In the genomic region with DNA sequence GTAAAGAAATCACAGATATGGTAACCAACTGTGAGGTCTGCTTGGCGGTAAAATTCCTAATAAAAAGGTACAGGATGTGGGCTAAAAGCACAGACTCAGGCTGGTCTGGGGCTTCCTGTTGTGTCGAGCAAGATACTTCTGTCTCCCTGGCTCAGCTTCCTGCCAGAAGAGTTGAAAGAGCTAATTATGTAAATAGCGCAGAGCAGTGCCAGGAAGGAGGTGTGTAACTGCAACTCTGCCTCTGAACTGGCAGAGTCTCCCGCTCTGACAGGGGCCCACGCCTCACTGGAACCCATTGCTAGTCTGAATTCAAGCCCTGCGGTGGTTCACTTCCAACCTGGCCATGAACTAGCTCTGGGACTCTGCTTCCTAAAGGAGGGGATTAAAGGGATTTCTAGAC, we compare ENCODE assay signal across 8 mouse cellular contexts.
DNase-seq lines count a peak whose midpoint lies in the region; ATAC-seq and TF ChIP-seq lines count a peak whose summit lies in the region.

No protein-coding gene starts in this region.

- DNase-seq in lung, embryonic 14.5 days = peak; percentile 59
- DNase-seq in lung, adult 2 months = no peak
- no peak for DNase-seq in forebrain, embryonic 10.5 days (ENCODE audit: extremely low spot score, low spot score)
- DNase-seq in liver, postnatal 0 days = no peak
- no peak for DNase-seq in cerebellum, adult 11-12 months

- no peak for TF ChIP-seq EP300 in liver, postnatal 0 days (IDR thresholded peaks at IDR 0.05; ENCODE audit: low read depth)

- no peaks in the 10 kb centered on the region for H3K36me3 ChIP-seq in lung, embryonic 14.5 days (ENCODE audit: insufficient read depth)
- no peaks in the 10 kb centered on the region for H3K36me3 ChIP-seq in forebrain, embryonic 10.5 days (replicated peaks)
- H3K36me3 ChIP-seq in kidney, embryonic 14.5 days (ENCODE audit: control insufficient read depth, insufficient read depth, low read length) = no peaks in the 10 kb centered on the region
- no peaks in the 10 kb centered on the region for H3K36me3 ChIP-seq in liver, postnatal 0 days (replicated peaks; ENCODE audit: insufficient read depth, low read length)

- 28% methylated on average over 6 of the region's 6 CpGs for WGBS in lung, embryonic 14.5 days
- 15% methylated on average over 6 of the region's 6 CpGs for WGBS in lung, adult 2 months
- WGBS in forebrain, embryonic 10.5 days = 32% methylated on average over 6 of the region's 6 CpGs
- WGBS in kidney, embryonic 14.5 days = 47% methylated on average over 6 of the region's 6 CpGs
- WGBS in liver, postnatal 0 days (ENCODE audit: insufficient replicate concordance) = 21% methylated on average over 6 of the region's 6 CpGs

- H3K4me3 ChIP-seq in lung, embryonic 14.5 days (ENCODE audit: low read depth, low read length) = no peak overlapping the region
- no peak overlapping the region for H3K4me3 ChIP-seq in lung, adult 2 months (replicated peaks; ENCODE audit: extremely low read depth, low read depth, low read length)
- no peak overlapping the region for H3K4me3 ChIP-seq in forebrain, embryonic 10.5 days
- H3K4me3 ChIP-seq in kidney, embryonic 14.5 days (ENCODE audit: low read length) = no peak overlapping the region
- H3K4me3 ChIP-seq in liver, postnatal 0 days (ENCODE audit: low read depth, low read length) = no peak overlapping the region

- H3K9me3 ChIP-seq in lung, embryonic 14.5 days (ENCODE audit: low read depth, low read length) = no peaks in the 10 kb centered on the region
- no peaks in the 10 kb centered on the region for H3K9me3 ChIP-seq in forebrain, embryonic 10.5 days
- H3K9me3 ChIP-seq in kidney, embryonic 14.5 days (ENCODE audit: control insufficient read depth, low read length) = no peaks in the 10 kb centered on the region
- H3K9me3 ChIP-seq in liver, postnatal 0 days (ENCODE audit: low read length) = no peaks in the 10 kb centered on the region

- no peak overlapping the region for H3K9ac ChIP-seq in lung, embryonic 14.5 days
- H3K9ac ChIP-seq in kidney, embryonic 14.5 days (ENCODE audit: low read depth, low read length) = no peak overlapping the region
- no peak overlapping the region for H3K9ac ChIP-seq in liver, postnatal 0 days (replicated peaks)

- peak; percentile 26; the same call in 1 of the 2 replicates for ATAC-seq in lung, embryonic 14.5 days (ENCODE audit: insufficient read depth)
- ATAC-seq in kidney, embryonic 14.5 days (ENCODE audit: low FRiP score, low TSS enrichment) = 0 out of 2 replicates have a peak, but pooled peaks have one; percentile 43
- ATAC-seq in megakaryocyte progenitor cell, adult 5-6 weeks (replicated peaks; ENCODE audit: poor library complexity) = peak; percentile 84
- ATAC-seq in erythroid progenitor cell, adult 5-6 weeks (replicated peaks; ENCODE audit: low FRiP score, poor library complexity, severe bottlenecking) = no peak
- no peak for ATAC-seq in liver, postnatal 0 days

- H3K4me2 ChIP-seq in lung, embryonic 14.5 days = no peak overlapping the region
- H3K4me2 ChIP-seq in kidney, embryonic 14.5 days (replicated peaks; ENCODE audit: low read depth, low read length) = no peak overlapping the region
- H3K4me2 ChIP-seq in liver, postnatal 0 days (ENCODE audit: low read depth, low read length) = no peak overlapping the region

- TF ChIP-seq POLR2A in lung, adult 2 months (IDR thresholded peaks at IDR 0.05; ENCODE audit: borderline replicate concordance, extremely low read depth, low read depth, low read length) = no peak

- H3K27me3 ChIP-seq in lung, embryonic 14.5 days (ENCODE audit: insufficient read depth, low read length) = no peaks in the 10 kb centered on the region
- no peaks in the 10 kb centered on the region for H3K27me3 ChIP-seq in forebrain, embryonic 10.5 days (ENCODE audit: poor library complexity, severe bottlenecking)
- no peaks in the 10 kb centered on the region for H3K27me3 ChIP-seq in kidney, embryonic 14.5 days (ENCODE audit: control insufficient read depth, insufficient read depth, low read length)
- H3K27me3 ChIP-seq in liver, postnatal 0 days (ENCODE audit: insufficient read depth, low read length) = no peaks in the 10 kb centered on the region

- no peak overlapping the region; the same call in 1 of the 2 replicates for H3K27ac ChIP-seq in lung, embryonic 14.5 days (ENCODE audit: low read depth)
- H3K27ac ChIP-seq in forebrain, embryonic 10.5 days = peak overlapping the region; percentile 78
- H3K27ac ChIP-seq in kidney, embryonic 14.5 days (ENCODE audit: low read depth, low read length) = no peak overlapping the region
- no peak overlapping the region for H3K27ac ChIP-seq in liver, postnatal 0 days (ENCODE audit: low read depth)

- H3K4me1 ChIP-seq in lung, embryonic 14.5 days (ENCODE audit: insufficient read depth) = 0 out of 2 replicates have a peak, but pooled peaks cover 6% of the 10 kb centered on the region
- 0 out of 2 replicates have a peak, but pooled peaks cover 2% of the 10 kb centered on the region for H3K4me1 ChIP-seq in lung, adult 2 months (ENCODE audit: control insufficient read depth, insufficient read depth, low read length)
- H3K4me1 ChIP-seq in forebrain, embryonic 10.5 days = peaks cover 58% of the 10 kb centered on the region
- H3K4me1 ChIP-seq in kidney, embryonic 14.5 days (ENCODE audit: control insufficient read depth, insufficient read depth, low read length) = peaks cover 9% of the 10 kb centered on the region
- no peaks in the 10 kb centered on the region for H3K4me1 ChIP-seq in liver, postnatal 0 days (ENCODE audit: insufficient read depth)

- TF ChIP-seq CTCF in lung, embryonic 14.5 days (IDR thresholded peaks at IDR 0.05; ENCODE audit: low read depth) = no peak
- no peak for TF ChIP-seq CTCF in lung, adult 2 months (IDR thresholded peaks at IDR 0.05; ENCODE audit: insufficient read depth, low read length)
- TF ChIP-seq CTCF in liver, postnatal 0 days (IDR thresholded peaks at IDR 0.05; ENCODE audit: low read depth) = no peak

Comparison
In these comparisons a context has a peak if more than half of its experiments do, and no peak if none do; other contexts are left out.
1. ATAC-seq: peak in lung, embryonic 14.5 days (single experiment), kidney, embryonic 14.5 days (single experiment) and megakaryocyte progenitor cell, adult 5-6 weeks (single experiment); none in erythroid progenitor cell, adult 5-6 weeks (single experiment) and liver, postnatal 0 days (single experiment).